Mouse (Mus musculus): ENCODE data around the gene Cd300ld5.

The Cd300ld5 gene

DNA sequence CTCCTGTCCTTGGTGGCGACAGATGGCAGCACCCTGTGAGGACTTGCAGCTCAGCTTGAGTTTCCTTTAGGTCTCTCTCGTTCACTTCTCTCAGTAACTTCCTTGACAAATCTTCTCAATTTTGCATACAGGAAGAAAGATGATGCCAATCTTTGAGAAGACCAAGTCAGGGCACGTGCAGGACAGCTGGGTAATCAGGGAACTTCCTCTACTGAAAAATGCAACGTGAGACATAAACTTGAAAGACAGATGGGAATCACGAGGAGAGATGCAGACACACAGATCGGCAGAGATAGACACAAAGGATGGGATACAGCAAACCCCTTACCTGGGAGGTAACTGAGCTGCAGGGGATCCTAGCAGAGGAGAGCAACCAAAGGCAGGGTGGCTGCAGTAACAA lies at the start of gene Cd300ld5:
Gene Cd300ld5 (minus strand): TSS at position 101 of the 400 bp plus-strand sequence.
- in situ Hi-C loops (cut with MboI, MseI): loop anchor here (5.0 kb wide), 1 partner anchor 35 kb away; the partner anchor contains the start of gene Cd300c2

DNA sequence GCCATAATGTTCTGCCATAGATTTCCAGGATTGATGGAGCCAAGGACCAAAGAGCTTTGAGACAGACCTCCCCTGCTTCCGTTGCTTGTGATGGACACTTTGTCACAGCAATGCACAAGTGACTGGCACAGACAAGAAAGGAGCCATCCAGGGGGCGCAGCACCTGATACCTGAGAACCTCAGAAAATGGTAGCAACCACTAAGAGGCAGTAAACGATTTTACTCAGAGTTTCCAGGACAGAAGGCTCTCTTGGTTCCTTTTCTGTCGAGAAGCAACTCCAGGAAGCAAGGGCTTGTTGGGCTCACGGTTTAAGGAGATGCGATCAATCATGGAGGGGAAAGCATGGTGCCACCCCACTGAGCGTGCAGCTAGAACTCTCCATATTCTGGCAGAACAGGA lies 48.6 kb upstream of the Cd300ld5 start:
- in situ Hi-C loops (cut with MboI, MseI): no loop called here

DNA sequence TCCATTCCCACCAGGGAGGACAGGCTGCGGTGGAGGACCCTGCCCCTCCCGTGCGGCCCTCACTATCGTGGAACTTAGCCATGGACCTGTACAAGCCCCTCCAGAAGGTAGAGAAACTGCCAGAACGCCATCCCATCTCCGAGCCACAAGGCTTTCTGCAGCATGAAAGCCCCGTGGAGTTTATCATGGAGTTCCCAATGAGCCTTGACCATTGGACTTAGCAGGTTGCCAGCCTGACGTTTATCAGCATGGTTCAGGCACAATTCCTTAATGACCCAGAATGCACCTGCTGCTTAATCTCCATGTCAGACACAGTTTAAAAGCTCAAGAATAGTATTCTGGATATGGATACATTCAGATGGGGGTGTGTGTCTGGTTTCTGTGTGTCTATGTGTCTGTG lies 47.5 kb upstream of the Cd300ld5 start:
- in situ Hi-C loops (cut with MboI, MseI): no loop called here

DNA sequence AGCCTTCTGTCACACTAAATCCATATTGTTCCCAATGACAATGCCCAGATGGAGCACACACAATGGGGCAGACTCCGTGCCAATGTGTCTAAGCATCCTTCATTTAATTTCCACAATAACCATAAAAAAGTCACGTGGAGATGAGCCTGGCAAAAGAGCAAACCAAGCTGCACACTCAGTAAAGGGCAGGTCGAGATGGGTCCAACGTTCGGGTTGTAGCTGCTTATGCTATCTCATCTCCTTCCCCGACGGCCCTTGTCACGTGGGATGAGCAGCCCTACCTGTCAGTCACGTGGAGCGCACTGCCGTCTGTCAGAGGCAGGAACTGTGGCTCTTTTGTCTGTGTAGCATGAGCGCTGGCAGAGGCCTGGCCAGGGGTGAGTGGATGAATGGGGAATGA lies 47.0 kb upstream of the Cd300ld5 start:
- in situ Hi-C loops (cut with MboI, MseI): loop anchor here (5.0 kb wide), 1 partner anchor 68 kb away; no protein-coding TSS in a partner anchor

DNA sequence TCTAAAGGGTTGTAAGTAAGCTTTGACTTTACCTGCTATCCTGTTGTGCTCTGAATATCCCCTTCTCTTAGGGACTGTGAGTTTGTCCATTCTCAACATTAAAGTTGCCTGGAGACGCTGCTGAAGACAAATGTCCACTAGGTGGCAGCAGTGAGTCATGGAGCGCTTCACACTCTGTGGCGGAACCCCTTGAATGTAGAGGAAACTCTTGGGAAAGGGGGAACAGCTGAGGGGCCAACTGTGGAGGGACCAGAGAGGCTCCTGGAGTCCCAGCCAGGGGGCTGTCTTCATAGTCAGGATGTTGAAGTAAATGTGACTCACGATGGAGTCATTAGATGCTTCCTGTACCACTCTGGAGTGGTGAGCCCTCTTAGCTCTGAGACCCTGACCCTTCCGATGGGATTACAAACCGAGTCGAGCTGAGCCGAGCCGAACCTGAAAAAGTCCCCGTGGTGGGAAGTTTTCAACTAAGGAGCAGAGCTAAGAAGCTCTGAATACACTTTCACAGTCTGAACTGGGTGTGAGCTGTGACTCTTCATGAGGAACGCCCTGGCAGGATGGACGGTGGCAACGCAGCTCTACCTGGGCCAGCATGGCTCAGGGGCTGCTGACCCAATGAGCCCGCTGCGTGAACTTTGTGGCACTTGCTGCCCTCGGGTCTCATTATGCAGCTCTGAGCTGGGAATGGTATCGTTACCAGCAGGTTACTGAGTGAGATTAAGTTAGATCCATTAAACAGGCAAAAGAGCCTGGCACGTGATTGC lies 46.0 kb upstream of the Cd300ld5 start:
- in situ Hi-C loops (cut with MboI, MseI): loop anchor here (5.0 kb wide), 1 partner anchor 69 kb away; no protein-coding TSS in a partner anchor

DNA sequence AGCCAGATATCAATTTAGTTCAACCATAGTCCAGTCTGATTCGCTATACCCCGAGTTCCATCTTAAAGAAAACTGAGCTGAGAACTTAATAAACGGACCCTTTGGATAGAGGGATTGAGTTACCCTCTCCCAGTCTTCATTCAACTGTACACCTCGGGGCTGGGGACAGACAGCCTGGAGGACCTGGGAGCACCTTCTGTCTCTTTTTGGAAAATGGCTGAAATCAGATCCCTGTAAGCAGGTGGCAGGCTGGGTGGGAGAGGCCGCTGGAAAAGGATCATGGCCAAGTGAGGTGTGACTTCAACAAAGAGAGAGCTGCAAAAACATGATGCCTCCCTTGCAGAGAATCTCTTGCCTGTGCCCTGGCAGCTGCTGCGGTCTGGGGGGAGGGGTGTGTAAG lies 44.6 kb upstream of the Cd300ld5 start:
- in situ Hi-C loops (cut with MboI, MseI): loop anchor here (5.0 kb wide), 1 partner anchor 70 kb away; no protein-coding TSS in a partner anchor

DNA sequence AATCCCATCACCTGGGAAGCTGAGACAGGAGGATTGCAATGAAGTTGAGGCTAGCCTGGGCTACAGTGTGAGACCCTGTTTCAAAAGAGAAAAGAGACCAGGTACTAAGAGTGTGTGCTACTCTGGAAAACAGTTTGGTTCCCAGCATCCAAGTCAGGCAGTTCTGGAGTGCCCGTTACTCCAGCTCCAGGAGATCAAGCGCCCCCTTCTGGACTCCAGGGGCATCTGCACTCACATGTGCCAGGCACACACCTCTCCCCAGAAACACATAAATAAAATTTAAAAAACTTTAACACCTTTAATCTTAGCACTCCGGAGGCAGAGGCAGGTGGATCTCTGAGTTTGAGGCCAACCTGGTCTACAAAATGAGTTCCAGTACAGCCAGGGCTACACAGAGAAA lies 43.8 kb upstream of the Cd300ld5 start:
- in situ Hi-C loops (cut with MboI, MseI): loop anchor here (5.0 kb wide), 1 partner anchor 71 kb away; no protein-coding TSS in a partner anchor

DNA sequence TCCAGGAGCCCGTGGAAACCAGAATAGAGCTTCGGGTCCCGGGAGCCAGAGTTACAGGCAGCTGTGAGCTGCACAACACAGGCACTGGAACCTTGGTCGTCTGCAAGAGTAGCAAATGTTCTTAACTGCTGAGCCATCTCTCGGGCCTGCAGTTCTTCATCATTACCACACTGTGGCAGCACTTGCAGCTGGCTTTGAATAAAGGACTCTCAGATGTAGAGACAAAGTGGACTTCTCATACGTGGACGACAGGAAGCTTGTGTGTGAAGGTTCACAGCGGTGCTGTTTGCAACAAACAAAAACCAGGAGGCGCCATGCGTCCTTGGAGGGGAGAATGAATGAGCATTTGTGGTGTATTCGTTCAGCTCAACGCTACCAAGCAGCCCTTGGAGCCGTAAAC lies 43.3 kb upstream of the Cd300ld5 start:
- in situ Hi-C loops (cut with MboI, MseI): loop anchor here (5.0 kb wide), 1 partner anchor 71 kb away; no protein-coding TSS in a partner anchor

DNA sequence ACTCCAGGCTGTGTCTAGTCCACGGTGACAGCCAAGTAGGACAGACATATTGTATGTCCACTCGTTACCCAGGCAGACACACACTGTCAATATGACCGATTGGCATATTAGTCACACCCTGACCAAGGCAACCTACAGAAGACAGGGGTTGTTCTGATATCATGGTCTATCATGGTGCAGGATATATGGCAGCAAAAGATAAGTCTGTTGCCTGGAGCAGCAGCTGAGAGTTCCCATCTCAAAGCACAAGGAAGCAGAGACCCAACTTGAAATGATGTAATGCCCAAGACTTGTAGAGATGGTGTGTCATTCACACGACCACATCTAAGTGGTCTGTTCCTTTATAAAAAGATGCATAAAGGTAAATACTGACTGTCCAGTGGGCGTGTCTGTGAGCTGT lies 41.1 kb upstream of the Cd300ld5 start:
- in situ Hi-C loops (cut with MboI, MseI): no loop called here

DNA sequence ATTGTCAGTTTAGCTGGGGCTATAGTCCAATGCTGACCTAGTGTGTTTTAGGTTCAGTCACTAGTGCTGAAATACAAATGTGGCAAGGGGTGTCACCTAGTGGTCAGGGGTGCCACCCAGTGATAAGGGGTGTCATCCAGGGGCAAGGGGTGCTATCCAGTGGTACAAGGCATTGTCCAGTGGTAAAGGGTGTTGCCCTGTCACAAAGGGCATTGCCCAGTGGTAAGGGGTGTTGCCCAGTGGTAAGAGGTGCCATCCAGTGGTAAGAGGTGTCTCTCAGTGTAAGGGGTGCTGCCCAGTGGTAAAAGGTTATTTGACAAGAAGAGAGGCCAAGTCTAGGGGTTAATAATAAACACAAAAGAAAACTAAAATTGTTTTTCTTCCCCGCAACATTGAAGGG lies 39.9 kb upstream of the Cd300ld5 start:
- in situ Hi-C loops (cut with MboI, MseI): no loop called here

DNA sequence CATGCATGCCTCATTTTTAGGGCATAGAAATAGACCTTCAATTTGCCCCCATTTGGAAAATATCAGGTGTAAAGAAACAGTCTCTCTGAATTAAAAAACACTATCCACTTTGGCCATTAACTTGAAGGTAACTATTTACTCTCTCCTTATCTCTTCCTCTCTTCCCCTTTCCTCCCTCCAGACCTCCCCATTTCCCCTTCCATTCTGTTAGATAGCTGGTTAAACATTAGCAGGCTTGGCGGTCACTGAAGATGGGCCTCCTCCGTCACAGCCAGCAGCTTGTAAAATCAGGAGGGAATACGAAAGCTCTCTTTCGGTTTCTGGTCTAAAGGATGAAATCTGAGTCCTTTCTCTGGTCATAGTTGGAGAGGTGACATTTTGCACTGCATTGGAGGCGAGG lies 38.3 kb upstream of the Cd300ld5 start:
- in situ Hi-C loops (cut with MboI, MseI): no loop called here

DNA sequence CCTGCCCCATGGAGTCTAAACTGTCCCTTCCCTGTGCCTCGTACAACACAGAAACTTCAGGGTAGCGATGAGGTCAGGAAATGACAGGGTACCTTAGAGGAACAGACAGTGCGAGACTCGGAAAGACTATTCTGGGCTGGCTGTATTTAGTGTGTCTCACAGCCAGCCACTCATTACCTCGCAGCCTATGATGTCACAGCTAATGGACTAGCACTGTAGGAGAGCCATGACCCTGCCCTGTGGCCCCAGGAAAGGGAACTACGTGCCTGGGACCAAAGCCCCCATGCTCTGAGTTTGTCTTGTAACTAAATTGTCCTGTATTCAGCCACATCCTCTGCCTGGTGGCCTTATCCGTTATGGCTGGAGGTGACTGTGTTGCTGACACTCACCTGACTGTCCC lies 37.8 kb upstream of the Cd300ld5 start:
- in situ Hi-C loops (cut with MboI, MseI): no loop called here

DNA sequence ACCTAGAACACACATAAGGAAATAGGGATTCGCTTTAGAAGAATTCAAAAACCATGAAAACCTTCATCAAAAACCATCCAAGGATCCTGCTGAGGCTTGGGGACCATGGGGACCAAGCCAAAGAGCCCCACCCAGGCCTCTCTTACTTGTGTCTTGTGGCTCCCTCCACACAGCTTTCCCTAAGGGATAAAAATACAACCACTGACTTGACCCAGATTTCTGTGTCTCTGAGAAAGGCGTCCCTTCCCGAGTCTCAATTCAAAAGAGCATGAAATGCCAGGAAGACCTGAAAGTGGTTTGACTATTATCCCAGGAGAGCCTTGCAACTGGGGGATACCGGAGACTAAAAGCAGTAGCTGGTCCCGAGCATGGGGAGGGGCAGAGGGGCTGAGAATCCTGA lies 35.4 kb upstream of the Cd300ld5 start:
- in situ Hi-C loops (cut with MboI, MseI): no loop called here

DNA sequence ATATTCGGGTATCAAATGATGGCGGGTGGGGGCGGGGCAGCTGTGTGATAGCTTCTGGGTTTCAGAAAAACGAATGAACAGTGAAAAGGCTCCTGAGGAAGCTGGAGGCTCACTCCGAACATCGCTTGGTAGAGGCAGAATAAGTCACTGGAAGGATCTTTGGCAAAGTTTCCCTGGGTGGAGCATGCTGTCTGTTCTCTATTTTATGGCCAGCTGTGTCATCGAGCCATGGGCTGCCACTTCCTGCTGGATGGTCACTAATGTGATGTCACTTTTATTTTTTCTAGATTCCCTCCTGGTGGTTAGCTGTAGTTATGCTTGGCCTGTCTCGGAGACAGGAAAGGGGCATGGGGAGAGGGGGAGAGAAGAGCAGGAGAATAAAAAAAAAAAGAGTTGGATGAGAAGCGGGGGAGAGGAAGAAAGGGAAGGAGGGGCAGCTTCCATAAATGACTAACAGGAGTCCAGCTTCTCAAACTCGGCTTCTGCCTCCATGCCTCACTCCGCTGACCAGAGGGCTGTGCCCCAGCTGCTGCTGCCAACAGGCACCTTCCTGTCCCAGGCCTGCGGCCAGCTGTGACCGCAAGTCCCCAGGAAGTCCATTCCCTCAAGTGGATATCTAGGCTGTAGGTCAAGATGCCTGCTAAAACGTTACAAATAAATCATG lies 34.2 kb upstream of the Cd300ld5 start:
- in situ Hi-C loops (cut with MboI, MseI): no loop called here

DNA sequence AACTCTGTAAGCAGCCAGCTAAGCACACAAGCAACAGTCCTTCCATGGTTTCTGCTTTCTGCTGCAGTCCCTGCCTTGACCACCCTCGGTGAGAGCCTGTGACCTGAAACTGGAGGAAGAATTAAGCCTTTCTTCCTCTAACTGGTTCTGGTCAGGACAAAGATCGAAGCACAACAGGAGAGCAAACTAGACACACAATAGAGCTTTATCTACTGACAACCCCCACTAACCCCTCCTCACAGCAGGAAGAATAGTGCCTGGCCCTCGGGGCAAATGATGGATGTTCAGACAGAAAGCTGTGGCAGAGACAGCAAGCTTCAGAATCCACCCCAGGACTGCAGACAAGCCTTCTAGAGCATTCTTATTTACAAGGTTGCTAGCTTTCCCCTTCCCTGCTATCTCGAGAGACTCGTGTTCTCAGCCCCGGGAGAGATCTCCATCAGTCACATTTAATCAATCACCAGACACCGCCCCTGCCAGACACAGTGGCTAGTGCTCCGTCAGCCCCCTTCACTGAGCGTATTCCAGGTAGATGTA lies 33.5 kb upstream of the Cd300ld5 start:
- in situ Hi-C loops (cut with MboI, MseI): no loop called here

DNA sequence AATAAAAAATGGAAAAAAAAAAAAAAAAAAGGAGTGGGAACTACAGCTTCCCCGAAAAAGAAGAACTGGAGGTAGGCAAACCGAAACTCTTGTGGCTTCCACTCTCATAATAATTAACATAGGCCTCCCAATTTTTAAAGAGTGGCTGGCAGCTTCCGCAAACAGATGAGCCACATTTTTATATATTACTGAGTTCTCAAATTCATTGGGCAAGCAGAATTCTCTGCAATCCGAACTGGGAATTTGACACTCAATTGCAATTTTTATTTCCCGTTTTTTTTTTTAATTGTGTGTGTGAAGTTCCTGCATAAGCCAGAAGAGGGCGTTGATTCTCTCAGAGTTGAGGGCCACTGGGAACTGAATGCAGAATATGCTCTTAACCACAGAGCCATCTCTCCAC lies 29.2 kb upstream of the Cd300ld5 start:
- in situ Hi-C loops (cut with MboI, MseI): no loop called here

DNA sequence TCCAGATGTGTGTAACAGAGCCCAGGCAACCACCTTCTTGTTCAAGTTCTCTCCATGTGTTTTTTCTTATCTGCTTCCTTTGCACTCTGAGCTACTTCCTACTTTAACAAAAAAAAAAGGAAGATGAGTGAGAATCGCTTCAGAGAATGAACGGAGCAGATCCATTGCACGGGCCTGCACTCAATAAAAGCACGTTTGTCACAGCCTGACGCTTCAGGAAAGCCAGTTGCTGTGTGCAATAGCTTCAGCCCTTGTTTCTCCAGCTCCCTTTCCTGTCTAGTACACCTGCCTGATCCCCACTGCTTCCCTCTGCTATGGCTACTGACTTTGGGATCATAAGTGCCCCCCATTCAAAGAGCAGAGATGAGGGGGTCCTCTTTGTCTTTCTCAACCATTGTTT lies 24.5 kb upstream of the Cd300ld5 start, which contains the start of gene Cd300e:
Gene Cd300e (minus strand): TSS at position 101 of the 400 bp plus-strand sequence.
- in situ Hi-C loops (cut with MboI, MseI): no loop called here

DNA sequence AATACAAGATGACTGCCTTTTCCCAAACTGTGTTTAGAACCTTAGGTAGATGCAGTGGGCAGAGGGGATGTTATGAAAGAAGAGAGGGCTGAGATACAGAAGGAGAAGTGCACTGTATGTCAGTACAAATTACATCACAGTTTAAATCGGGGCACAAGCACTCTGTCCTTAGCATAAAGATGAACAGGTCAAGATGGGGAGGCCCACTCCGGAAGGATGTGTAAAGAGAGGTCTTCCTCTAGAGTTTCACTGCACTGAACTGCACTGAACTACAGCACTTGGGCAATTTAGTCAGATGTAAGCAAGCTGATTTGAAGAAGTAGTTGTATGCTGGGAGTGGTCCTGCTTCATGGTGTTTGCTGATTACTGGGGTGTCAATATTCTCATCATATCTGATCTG lies 22.2 kb upstream of the Cd300ld5 start:
- in situ Hi-C loops (cut with MboI, MseI): loop anchor here (5.0 kb wide), 1 partner anchor 37 kb away; no protein-coding TSS in a partner anchor

DNA sequence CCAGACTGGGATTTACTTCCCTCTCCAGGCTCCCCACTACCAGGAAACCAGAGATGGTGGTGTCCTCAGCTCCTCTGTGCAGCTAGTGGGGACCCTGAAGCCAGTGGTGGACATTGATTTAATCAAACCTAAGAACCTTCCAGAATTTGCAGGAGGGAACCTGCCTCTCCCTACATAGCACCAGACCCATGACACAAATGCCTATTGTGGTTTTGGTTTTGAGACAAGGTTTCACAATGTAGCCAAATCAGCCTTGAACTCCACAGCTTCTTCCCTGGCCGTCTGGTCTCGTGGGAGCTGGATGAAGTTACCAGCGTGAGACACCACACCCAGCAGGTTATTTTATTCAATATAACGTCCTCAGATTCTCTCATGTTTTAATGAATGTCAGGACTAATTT lies 21.1 kb upstream of the Cd300ld5 start:
- in situ Hi-C loops (cut with MboI, MseI): loop anchor here (5.0 kb wide), 1 partner anchor 36 kb away; no protein-coding TSS in a partner anchor

DNA sequence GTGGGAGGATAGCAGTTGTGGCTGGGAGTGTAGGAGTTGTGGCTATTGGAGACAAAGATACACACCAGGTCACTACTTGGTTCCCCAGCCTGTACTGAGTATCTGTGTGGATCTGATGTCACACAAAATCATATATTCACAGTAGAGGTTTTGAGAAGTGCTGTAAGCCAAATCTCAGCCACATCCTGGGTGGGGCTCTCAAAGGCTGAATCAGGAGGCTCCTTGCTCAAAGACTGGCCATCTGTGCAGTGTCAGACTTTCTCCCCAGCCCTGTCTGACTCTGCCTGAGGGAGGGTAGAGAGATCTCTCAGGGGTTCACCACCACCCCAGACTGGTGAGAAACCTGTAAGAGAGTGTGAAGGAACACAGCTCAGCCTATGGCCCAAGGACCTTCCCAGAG lies 17.0 kb upstream of the Cd300ld5 start:
- in situ Hi-C loops (cut with MboI, MseI): no loop called here

DNA sequence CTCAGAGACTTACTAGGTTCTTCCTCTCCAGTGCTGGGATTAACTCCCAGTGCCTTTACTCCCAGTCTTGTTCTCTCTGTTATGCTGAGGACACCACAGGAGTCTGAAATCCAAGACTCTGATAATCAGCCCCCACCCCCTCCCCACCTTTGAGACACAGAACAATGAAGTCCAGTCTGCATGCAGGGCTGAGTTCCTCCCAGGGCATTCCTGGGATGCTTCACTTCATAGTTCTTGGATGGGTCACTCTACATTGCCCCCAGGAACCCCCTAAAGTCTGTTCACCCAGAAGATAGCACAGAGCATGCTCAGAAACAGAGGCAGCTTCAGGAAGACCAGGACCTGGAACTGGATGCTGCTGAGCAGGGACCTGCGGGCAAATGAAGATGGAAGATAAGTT lies 15.4 kb upstream of the Cd300ld5 start:
- in situ Hi-C loops (cut with MboI, MseI): no loop called here

DNA sequence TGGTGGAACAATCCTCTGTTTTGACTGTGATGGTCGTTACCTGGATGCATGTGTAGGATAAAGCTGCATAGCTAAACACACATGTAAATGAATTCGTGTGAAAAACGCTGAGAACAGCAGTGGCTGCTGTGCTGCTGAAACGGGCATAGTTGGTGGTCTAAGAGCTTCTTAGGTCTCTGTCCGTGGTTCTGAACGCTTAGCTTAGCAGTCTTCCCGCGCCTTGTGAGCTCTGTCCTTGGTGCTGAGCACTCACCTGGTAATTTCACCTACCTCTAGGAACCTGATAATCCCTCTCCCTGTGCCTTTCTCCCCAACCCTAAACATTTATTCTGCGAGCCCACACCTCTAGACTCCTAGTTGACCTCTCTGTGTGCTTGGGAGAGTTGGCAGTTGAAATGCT lies 14.6 kb upstream of the Cd300ld5 start:
- in situ Hi-C loops (cut with MboI, MseI): no loop called here
